Mouse (Mus musculus) neural tube, embryonic 13.5 days (tissue): ENCODE measurements at regions not wholly inside any gene's neighbourhood (a gene's known extent, or its start where the extent isn't known, plus 50 kb on each side); places are given as distances from the start of the nearest gene placed in this dataset.

ENCODE experiments used
- ATAC-seq: fragments of 200-750 bp; cut with Nextera tagmentation; 2 replicates; pipeline ENCODE4 v1.8.0; 2017; ENCODE audit warnings: low read depth, mild to moderate bottlenecking, moderate TSS enrichment, moderate library complexity
- H3K27ac ChIP-seq: fragments of 300-500 bp; sonication (generic); replicated peaks from 2 replicates; pipeline ENCODE4 v1.5.1; 2015; ENCODE audit warnings: moderate library complexity, mild to moderate bottlenecking, inconsistent platforms
- H3K27me3 ChIP-seq: fragments of 300-500 bp; sonication (generic); 2 replicates; pipeline ENCODE4 v1.6.1; 2015; ENCODE audit warnings: mild to moderate bottlenecking, inconsistent platforms
- H3K36me3 ChIP-seq: fragments of 300-500 bp; sonication (generic); 2 replicates; pipeline ENCODE4 v1.6.1; 2015; ENCODE audit warnings: mild to moderate bottlenecking, inconsistent platforms
- H3K4me1 ChIP-seq: fragments of 300-500 bp; sonication (generic); replicated peaks from 2 replicates; pipeline ENCODE4 v1.6.1; 2015; ENCODE audit warnings: inconsistent platforms
- H3K4me2 ChIP-seq: fragments of 300-500 bp; sonication (generic); 2 replicates; pipeline ENCODE4 v1.6.1; 2015; ENCODE audit warnings: inconsistent platforms, mild to moderate bottlenecking, moderate library complexity
- H3K4me3 ChIP-seq: fragments of 300-500 bp; sonication (generic); 2 replicates; pipeline ENCODE4 v1.5.1; 2015; ENCODE audit warnings: mild to moderate bottlenecking, inconsistent platforms
- H3K9ac ChIP-seq: fragments of 300-500 bp; sonication (generic); 2 replicates; pipeline ENCODE4 v1.6.1; 2015; ENCODE audit warnings: moderate library complexity, mild to moderate bottlenecking, inconsistent platforms
- H3K9me3 ChIP-seq: fragments of 300-500 bp; sonication (generic); 2 replicates; pipeline ENCODE4 v1.6.1; 2016; ENCODE audit warnings: inconsistent platforms
- WGBS: fragments of 180-500 bp; shearing (Covaris S2); methylation state at CpG from one replicate; pipeline ENCODE4 v1.1.7; 2015; 5-methylcytosine and 5-hydroxymethylcytosine counted together

- H3K9ac ChIP-seq: no peak overlapping the region
- 92% methylated on average over 3 of the region's 3 CpGs for WGBS
- no peak for ATAC-seq
- no peaks in the 10 kb centered on the region for H3K27me3 ChIP-seq
- no peak overlapping the region for H3K4me2 ChIP-seq
- no peaks in the 10 kb centered on the region for H3K9me3 ChIP-seq
- no peak overlapping the region for H3K4me3 ChIP-seq
- no peak overlapping the region for H3K27ac ChIP-seq
- H3K36me3 ChIP-seq: no peaks in the 10 kb centered on the region
- H3K4me1 ChIP-seq: peaks cover 9% of the 10 kb centered on the region; the same call in 1 of the 2 replicates
Measured at GRCm38 (mm10) chr7:83482254-83482653, 102.5 kb upstream of the Tmc3 start.

- no peaks in the 10 kb centered on the region for H3K36me3 ChIP-seq
- H3K9ac ChIP-seq: no peak overlapping the region
- 63% methylated on average over 7 of the region's 7 CpGs for WGBS
- H3K4me1 ChIP-seq: peaks cover 4% of the 10 kb centered on the region; the same call in 1 of the 2 replicates
- no peaks in the 10 kb centered on the region for H3K27me3 ChIP-seq
- H3K27ac ChIP-seq: no peak overlapping the region
- no peak overlapping the region for H3K4me2 ChIP-seq
- ATAC-seq: no peak
- H3K4me3 ChIP-seq: no peak overlapping the region
- no peaks in the 10 kb centered on the region for H3K9me3 ChIP-seq
Measured at GRCm38 (mm10) chr7:83482671-83483304, 101.9 kb upstream of the Tmc3 start.

- 57% methylated on average over 2 of the region's 2 CpGs for WGBS
- Histone ChIP-seq H3K27me3 (no peaks in the 10 kb centered on the region), H3K27ac (no peak overlapping the region), H3K9ac (no peak overlapping the region), H3K4me3 (no peak overlapping the region), H3K4me1 (no peaks in the 10 kb centered on the region; the same call in 1 of the 2 replicates), H3K4me2 (no peak overlapping the region), H3K36me3 (no peaks in the 10 kb centered on the region), H3K9me3 (no peaks in the 10 kb centered on the region)
- no peak for ATAC-seq
Measured at GRCm38 (mm10) chr7:83486156-83486750, 98.5 kb upstream of the Tmc3 start.

- Histone ChIP-seq H3K4me1 (no peaks in the 10 kb centered on the region), H3K4me3 (no peak overlapping the region), H3K27me3 (no peaks in the 10 kb centered on the region), H3K27ac (no peak overlapping the region), H3K4me2 (no peak overlapping the region), H3K9me3 (no peaks in the 10 kb centered on the region), H3K36me3 (no peaks in the 10 kb centered on the region), H3K9ac (no peak overlapping the region)
- ATAC-seq: peak; percentile 36; the same call in 1 of the 2 replicates
- 74% methylated on average over 1 of the region's 1 CpGs for WGBS
Measured at GRCm38 (mm10) chr7:83489790-83490189, 94.9 kb upstream of the Tmc3 start.

- H3K9me3 ChIP-seq: no peaks in the 10 kb centered on the region
- H3K36me3 ChIP-seq: no peaks in the 10 kb centered on the region
- no peaks in the 10 kb centered on the region for H3K27me3 ChIP-seq
- H3K4me3 ChIP-seq: no peak overlapping the region
- 79% methylated on average over 2 of the region's 2 CpGs for WGBS
- H3K9ac ChIP-seq: no peak overlapping the region
- no peak for ATAC-seq
- H3K4me1 ChIP-seq: no peaks in the 10 kb centered on the region
- H3K4me2 ChIP-seq: no peak overlapping the region
- H3K27ac ChIP-seq: no peak overlapping the region
Measured at GRCm38 (mm10) chr7:83504996-83505645, 79.6 kb upstream of the Tmc3 start.

GRCm38 (mm10) chr7:83516295-83516694 is 68.4 kb upstream of the Tmc3 start:
- Histone ChIP-seq H3K9ac (no peak overlapping the region), H3K4me3 (no peak overlapping the region), H3K4me1 (no peaks in the 10 kb centered on the region), H3K4me2 (no peak overlapping the region), H3K27me3 (no peaks in the 10 kb centered on the region), H3K27ac (no peak overlapping the region), H3K9me3 (no peaks in the 10 kb centered on the region), H3K36me3 (no peaks in the 10 kb centered on the region)
- no peak for ATAC-seq
- WGBS: 84% methylated on average over 4 of the region's 4 CpGs

GRCm38 (mm10) chr7:83521511-83521910 is 63.2 kb upstream of the Tmc3 start:
- H3K4me1 ChIP-seq: no peaks in the 10 kb centered on the region
- 86% methylated on average over 7 of the region's 7 CpGs for WGBS
- H3K27ac ChIP-seq: no peak overlapping the region
- no peak overlapping the region for H3K4me3 ChIP-seq
- no peak overlapping the region for H3K4me2 ChIP-seq
- H3K9me3 ChIP-seq: no peaks in the 10 kb centered on the region
- H3K9ac ChIP-seq: no peak overlapping the region
- no peaks in the 10 kb centered on the region for H3K36me3 ChIP-seq
- no peak for ATAC-seq
- no peaks in the 10 kb centered on the region for H3K27me3 ChIP-seq
